Mouse (Mus musculus) G1E (cell line): ENCODE results near the gene Slc35a3.

Experiments used
- CTCF ChIP-seq: IDR thresholded peaks from 2 replicates; pipeline ENCODE4 v1.5.1; 2012; ENCODE audit warnings: low read depth, low read length, inconsistent platforms, mixed read lengths
- GATA2 ChIP-seq: IDR thresholded peaks from 2 replicates; pipeline ENCODE4 v1.6.1; 2012; ENCODE audit warnings: low read depth, low read length, inconsistent platforms, borderline replicate concordance

DNA sequence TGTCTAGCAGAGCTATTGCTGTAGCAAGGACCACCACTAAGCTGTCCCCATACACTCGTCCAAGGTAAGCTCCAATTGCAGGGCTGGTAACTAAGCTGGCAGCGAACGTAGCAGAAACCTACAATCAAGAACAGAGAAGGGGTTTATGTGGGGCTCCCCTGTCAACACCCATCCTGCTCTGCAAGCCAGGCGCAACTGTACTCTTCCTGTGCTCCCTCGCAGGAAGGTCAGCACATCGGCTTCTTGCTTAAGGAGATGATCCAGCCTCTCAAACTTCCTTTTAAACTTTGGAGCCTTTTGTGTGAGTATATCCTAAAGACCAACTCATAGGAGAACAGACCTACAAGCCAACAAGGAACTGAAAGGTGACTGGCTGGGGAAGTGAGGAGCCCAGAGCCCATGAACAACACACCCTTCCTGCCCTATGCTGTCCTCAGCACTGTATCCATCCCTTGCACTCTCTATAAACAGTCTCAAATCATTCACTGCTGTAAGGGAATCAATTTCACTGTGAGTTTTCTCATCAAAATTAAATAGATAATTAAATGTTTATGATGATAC is 70.7 kb downstream of the Slc35a3 start:
- TF ChIP-seq GATA2 (no peak), CTCF (no peak)
